Mouse (Mus musculus) MEL (cell line): ENCODE data around the gene Ttll6. TPM values are rescaled to one million over a fixed set of nuclear protein-coding genes. Genes with fewer than 3 reads are reported as not detected.

Source experiments
- DNase-seq: peaks from one replicate; pipeline ENCODE4 v3.0.0; 2011; ENCODE audit warnings: low read depth, low spot score
- H3K27ac ChIP-seq: 2 replicates; pipeline ENCODE4 v1.5.1; 2012; ENCODE audit warnings: low read depth, mild to moderate bottlenecking, control low read depth, low read length, moderate library complexity; ENCODE audit not compliant: control insufficient read depth
- H3K27me3 ChIP-seq, 2 experiments: fragments of 150-350 bp in 1 of 2; sonication (generic) in 1 of 2; 2 replicates each; pipeline ENCODE4 v1.6.1; 2012; ENCODE audit warnings: low read length in 2 of 2, mild to moderate bottlenecking in 2 of 2, improper control_type of control experiment in 1 of 2, moderate library complexity in 1 of 2; ENCODE audit not compliant: insufficient read depth in 2 of 2, control insufficient read depth in 1 of 2
- H3K36me3 ChIP-seq, 2 experiments: 2 replicates each; pipeline ENCODE4 v1.6.1; 2012 to 2014; ENCODE audit warnings: low read length in 2 of 2, improper control_type of control experiment in 1 of 2, inconsistent platforms in 1 of 2, mild to moderate bottlenecking in 1 of 2; ENCODE audit not compliant: insufficient read depth in 2 of 2, control insufficient read depth in 1 of 2
- H3K4me1 ChIP-seq, 2 experiments: fragments of 150-350 bp in 1 of 2; sonication (generic) in 1 of 2; 2 replicates each; pipeline ENCODE4 v1.6.1; 2012; ENCODE audit warnings: low read length in 2 of 2, improper control_type of control experiment in 1 of 2, mild to moderate bottlenecking in 1 of 2; ENCODE audit not compliant: insufficient read depth in 2 of 2, control insufficient read depth in 1 of 2
- H3K4me3 ChIP-seq, 2 experiments: fragments of 150-350 bp in 1 of 2; sonication (generic) in 1 of 2; 2 replicates each; pipeline ENCODE4 v1.5.1; 2012; ENCODE audit warnings: low read depth in 2 of 2, low read length in 2 of 2, mild to moderate bottlenecking in 2 of 2, moderate library complexity in 2 of 2, control low read depth in 1 of 2, improper control_type of control experiment in 1 of 2; ENCODE audit not compliant: control insufficient read depth in 1 of 2, insufficient read depth in 1 of 2
- H3K79me2 ChIP-seq: 2 replicates; pipeline ENCODE4 v1.6.1; 2012; ENCODE audit warnings: mild to moderate bottlenecking, low read length, moderate library complexity; ENCODE audit not compliant: control insufficient read depth, poor library complexity, insufficient read depth
- H3K9ac ChIP-seq: 2 replicates; pipeline ENCODE4 v1.6.1; 2012; ENCODE audit warnings: low read depth, mild to moderate bottlenecking, control low read depth, low read length, moderate library complexity; ENCODE audit not compliant: control insufficient read depth, poor library complexity, severe bottlenecking
- H3K9me3 ChIP-seq: fragments of 150-350 bp; sonication (generic); replicated peaks from 2 replicates; pipeline ENCODE4 v1.6.1; 2012; ENCODE audit warnings: mild to moderate bottlenecking, low read length, improper control_type of control experiment, moderate library complexity; ENCODE audit not compliant: insufficient read depth
- CHD1 ChIP-seq: IDR thresholded peaks from 2 replicates; pipeline ENCODE4 v1.6.1; 2012; ENCODE audit warnings: low read depth, mild to moderate bottlenecking, inconsistent platforms, low read length, improper control_type of control experiment
- CHD2 ChIP-seq: IDR thresholded peaks from 2 replicates; pipeline ENCODE4 v1.6.1; 2011; ENCODE audit warnings: low read length, improper control_type of control experiment
- ELF1 ChIP-seq: IDR thresholded peaks from 2 replicates; pipeline ENCODE4 v1.6.1; 2014; ENCODE audit warnings: low read depth, mild to moderate bottlenecking, inconsistent platforms, low read length, improper control_type of control experiment, moderate library complexity
- EP300 ChIP-seq, 2 experiments: IDR thresholded peaks; 2 replicates each; pipeline ENCODE4 v1.6.1; 2011; ENCODE audit warnings: improper control_type of control experiment in 2 of 2, low read length in 2 of 2, low read depth in 1 of 2, mild to moderate bottlenecking in 1 of 2
- GATA1 ChIP-seq: IDR thresholded peaks from 2 replicates; pipeline ENCODE4 v1.6.1; 2011; ENCODE audit warnings: low read depth, low read length, improper control_type of control experiment
- HCFC1 ChIP-seq: IDR thresholded peaks from 2 replicates; pipeline ENCODE4 v1.6.1; 2012; ENCODE audit warnings: low read depth, mild to moderate bottlenecking, inconsistent platforms, low read length, improper control_type of control experiment, moderate library complexity
- KAT2A ChIP-seq: conservative IDR thresholded peaks from 2 replicates; pipeline ENCODE4 v1.6.1; 2012; ENCODE audit warnings: low read depth, low read length, improper control_type of control experiment, inconsistent platforms
- MAX ChIP-seq: IDR thresholded peaks from 2 replicates; pipeline ENCODE4 v1.6.1; 2011; ENCODE audit warnings: low read length, improper control_type of control experiment
- MAZ ChIP-seq: IDR thresholded peaks from 2 replicates; pipeline ENCODE4 v1.6.1; 2012; ENCODE audit warnings: low read depth, mild to moderate bottlenecking, inconsistent platforms, low read length, improper control_type of control experiment
- MXI1 ChIP-seq: IDR thresholded peaks from 2 replicates; pipeline ENCODE4 v1.6.1; 2011; ENCODE audit warnings: mild to moderate bottlenecking, low read depth, low read length, improper control_type of control experiment
- MYB ChIP-seq: IDR thresholded peaks from 2 replicates; pipeline ENCODE4 v1.6.1; 2011; ENCODE audit warnings: mild to moderate bottlenecking, low read depth, low read length, improper control_type of control experiment
- MYC ChIP-seq: IDR thresholded peaks from 2 replicates; pipeline ENCODE4 v1.6.1; 2011; ENCODE audit warnings: low read depth, mild to moderate bottlenecking, low read length, improper control_type of control experiment, moderate library complexity
- NELFE ChIP-seq: IDR thresholded peaks from 2 replicates; pipeline ENCODE4 v1.6.1; 2011; ENCODE audit warnings: low read depth, low read length, improper control_type of control experiment
- NRF1 ChIP-seq: IDR thresholded peaks from 2 replicates; pipeline ENCODE4 v1.6.1; 2014; ENCODE audit warnings: low read depth, mild to moderate bottlenecking, inconsistent platforms, low read length, improper control_type of control experiment, moderate library complexity; ENCODE audit not compliant: poor library complexity, insufficient read depth, severe bottlenecking
- POLR2AphosphoS5 ChIP-seq: IDR thresholded peaks from 2 replicates; pipeline ENCODE4 v1.6.1; 2012; ENCODE audit warnings: low read depth, borderline replicate concordance, mild to moderate bottlenecking, inconsistent platforms, low read length, moderate library complexity, mixed read lengths
- RAD21 ChIP-seq: IDR thresholded peaks from 2 replicates; pipeline ENCODE4 v1.6.1; 2011; ENCODE audit warnings: mild to moderate bottlenecking, low read depth, low read length, improper control_type of control experiment
- RCOR1 ChIP-seq: IDR thresholded peaks from 2 replicates; pipeline ENCODE4 v1.6.1; 2012; ENCODE audit warnings: low read depth, mild to moderate bottlenecking, inconsistent platforms, low read length, improper control_type of control experiment
- SIN3A ChIP-seq: IDR thresholded peaks from 2 replicates; pipeline ENCODE4 v1.6.1; 2012; ENCODE audit warnings: low read length, improper control_type of control experiment, inconsistent platforms
- SMC3 ChIP-seq: IDR thresholded peaks from 2 replicates; pipeline ENCODE4 v1.6.1; 2011; ENCODE audit warnings: low read depth, low read length, improper control_type of control experiment
- TAL1 ChIP-seq: IDR thresholded peaks from 2 replicates; pipeline ENCODE4 v1.6.1; 2012; ENCODE audit warnings: mild to moderate bottlenecking, inconsistent platforms, low read length, moderate library complexity, mixed read lengths
- UBTF ChIP-seq: IDR thresholded peaks from 2 replicates; pipeline ENCODE4 v1.6.1; 2012; ENCODE audit warnings: low read depth, mild to moderate bottlenecking, inconsistent platforms, low read length, improper control_type of control experiment, moderate library complexity, borderline replicate concordance; ENCODE audit not compliant: insufficient read depth
- USF2 ChIP-seq, 2 experiments: IDR thresholded peaks; 2 replicates each; pipeline ENCODE4 v1.6.1; 2011 to 2012; ENCODE audit warnings: improper control_type of control experiment in 2 of 2, low read length in 2 of 2, borderline replicate concordance in 1 of 2, inconsistent platforms in 1 of 2, low read depth in 1 of 2, mild to moderate bottlenecking in 1 of 2; ENCODE audit not compliant: insufficient read depth in 1 of 2
- ZC3H11A ChIP-seq: IDR thresholded peaks from 2 replicates; pipeline ENCODE4 v1.6.1; 2012; ENCODE audit warnings: low read depth, mild to moderate bottlenecking, inconsistent platforms, low read length, improper control_type of control experiment
- ZMIZ1 ChIP-seq: IDR thresholded peaks from 2 replicates; pipeline ENCODE4 v1.6.1; 2012; ENCODE audit warnings: low read depth, mild to moderate bottlenecking, inconsistent platforms, low read length, improper control_type of control experiment, moderate library complexity
- polyA plus RNA-seq, 2 experiments: library from polyadenylated mRNA; stranded (reverse) in 1 of 2; unstranded in 1 of 2; fragments of >175 nt in 1 of 2; fragments of >200 nt in 1 of 2; gene quantifications; 2 replicates each; pipeline versions ENCODE4 v1.2.1 to v1.2.4; 2012; ENCODE audit warnings: low replicate concordance in 2 of 2, low read depth in 1 of 2; ENCODE audit not compliant: insufficient read length in 2 of 2, insufficient read depth in 1 of 2, missing spikeins in 1 of 2
- total RNA-seq: library from RNA; depleted of rRNA; stranded (reverse); fragments of 300-350 nt; gene quantifications from 2 replicates; pipeline ENCODE4 v1.2.3, GENCODE M21; 2012

Gene Ttll6
- total and polyA plus RNA-seq, 3 experiments, result 0.03 TPM; not detected in 2

GRCm38 (mm10) chr11:96187321-96187720 lies 53.7 kb downstream of the Ttll6 start:
- H3K27ac ChIP-seq, result no peak overlapping the region
- no peaks in the 10 kb centered on the region for H3K9me3 ChIP-seq
- H3K79me2 ChIP-seq, result no peaks in the 10 kb centered on the region
- no peak overlapping the region for H3K9ac ChIP-seq
- peaks cover 0 to under 1% of the 10 kb centered on the region in 2 experiments; a peak in 1 of 4 replicates for H3K4me1 ChIP-seq
- no peaks in the 10 kb centered on the region for H3K36me3 ChIP-seq
- no peak for DNase-seq
- peaks cover 36 to 51% of the 10 kb centered on the region in 2 experiments for H3K27me3 ChIP-seq
- no peak overlapping the region for H3K4me3 ChIP-seq
- TF ChIP-seq MAX (no peak), USF2 (IDR thresholded peaks at IDR 0.05; ENCODE audit: borderline replicate concordance in 1 of 2, insufficient read depth in 1 of 2, low read depth in 1 of 2, low read length in 2 of 2) (no peak), CHD1 (no peak), RAD21 (no peak), SIN3A (no peak), HCFC1 (no peak), TAL1 (no peak), SMC3 (no peak), EP300 (IDR thresholded peaks at IDR 0.05; ENCODE audit: low read depth in 1 of 2, low read length in 2 of 2) (no peak), ZMIZ1 (no peak), ELF1 (no peak), MYC (no peak), UBTF (no peak), NELFE (no peak)

DNA sequence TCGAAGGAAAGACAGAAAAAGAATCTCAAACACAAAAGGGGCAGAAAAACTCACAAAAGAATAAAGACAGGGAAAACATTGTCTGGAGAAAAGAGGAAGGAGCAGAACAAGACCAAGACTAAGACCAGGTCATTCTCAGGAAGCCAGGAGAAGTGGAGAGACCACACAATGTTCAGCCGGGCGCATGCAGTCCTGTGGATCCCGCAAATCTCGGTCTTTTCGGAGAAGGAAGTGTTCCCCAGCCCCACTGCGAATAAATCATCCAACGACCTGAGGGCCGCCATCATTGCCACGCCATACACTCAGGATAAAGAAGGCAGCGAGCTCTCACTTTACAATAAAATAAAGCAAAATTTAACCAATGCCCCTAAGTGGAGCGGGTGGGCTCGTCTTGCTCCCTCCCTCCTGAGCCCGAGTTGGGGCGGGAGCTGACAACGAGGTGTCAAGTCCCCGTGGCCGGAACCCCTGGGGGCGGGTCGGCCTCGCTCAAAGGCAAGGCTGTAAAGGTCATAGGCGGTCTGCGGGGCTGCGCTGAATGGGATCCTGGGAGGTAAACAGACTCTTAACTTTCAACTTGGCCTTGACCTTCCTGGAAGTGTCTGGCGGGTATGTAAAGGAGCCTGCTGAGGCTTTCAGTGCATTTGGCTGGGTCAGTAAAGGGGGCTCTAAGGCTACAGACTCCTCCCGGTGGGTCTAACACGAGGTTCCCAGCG lies 56.4 kb downstream of the Ttll6 start:
- Histone ChIP-seq H3K9ac (no peak overlapping the region), H3K4me3 (no peak overlapping the region), H3K36me3 (peaks cover 0 to 8% of the 10 kb centered on the region in 2 experiments; a peak in 2 of 4 replicates), H3K27ac (no peak overlapping the region), H3K9me3 (no peaks in the 10 kb centered on the region), H3K79me2 (peaks cover 4% of the 10 kb centered on the region), H3K4me1 (peaks cover 7 to 9% of the 10 kb centered on the region in 2 experiments; a peak in 3 of 4 replicates), H3K27me3 (peaks cover 24 to 36% of the 10 kb centered on the region in 2 experiments)
- DNase-seq, result no peak
- TF ChIP-seq SMC3 (no peak), EP300 (IDR thresholded peaks at IDR 0.05; ENCODE audit: low read depth in 1 of 2, low read length in 2 of 2) (no peak), CHD2 (no peak), KAT2A (no peak), ZC3H11A (no peak), RCOR1 (no peak), POLR2AphosphoS5 (no peak), GATA1 (no peak), MAZ (no peak), CHD1 (no peak), NRF1 (no peak), TAL1 (no peak), MXI1 (no peak), SIN3A (no peak), MYB (no peak), UBTF (no peak)
